Mouse (Mus musculus): ENCODE data around the gene Cyp2d22.

DNA sequence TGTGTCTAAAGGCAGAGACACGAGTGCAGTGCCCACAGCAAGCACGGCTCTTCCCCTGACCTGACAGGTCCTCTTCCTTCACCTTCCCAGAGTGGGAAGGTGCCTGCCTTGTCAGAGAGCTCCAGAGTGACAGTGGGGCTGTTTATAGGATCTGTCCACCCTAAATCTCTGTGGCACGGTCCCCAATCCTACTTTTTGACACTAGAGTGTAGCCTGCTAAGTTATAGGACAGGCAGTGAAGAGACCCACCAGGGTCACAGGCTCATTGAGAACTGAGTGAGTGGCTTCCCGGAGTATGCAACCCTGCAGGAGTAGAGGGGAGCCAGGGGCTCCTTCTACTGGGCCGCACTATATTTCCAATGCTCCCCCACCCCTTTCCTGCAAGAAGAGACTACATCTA lies 2.4 kb downstream of the Cyp2d22 start:
- TF ChIP-seq POLR2A (IDR thresholded peaks at IDR 0.05; ENCODE audit: borderline replicate concordance, low read depth, low read length) (no peak), CTCF (IDR thresholded peaks at IDR 0.05; ENCODE audit: low read depth, low read length) (no peak)
